Mouse (Mus musculus): Measurements from ENCODE around the gene Sncg. TPM values are rescaled to one million over a fixed set of nuclear protein-coding genes. Genes with fewer than 3 reads are reported as not detected.
"Not testable (repeated sequence)": the region's sequence is repeated elsewhere in the genome, so short reads cannot be mapped to it uniquely, and the experiment has no call there.

Sncg gene
- polyA plus RNA-seq (2015; fragmentation: Nextera tagmentation; extraction: Ambion mirVana): 36.7 and 45.2 TPM in 2 replicates

- Histone ChIP-seq H3K27ac (no peak within 1 kb of the TSS), H3K27me3 (replicated peaks) (no peaks in the 10 kb centered on the region), H3K9me3 (no peaks in the 10 kb centered on the region), H3K36me3 (replicated peaks) (no peaks in the 10 kb centered on the region), H3K4me2 (no peak within 1 kb of the TSS), H3K4me1 (peaks cover 9% of the 10 kb centered on the region; the same call in 1 of the 2 replicates), H3K9ac (no peak within 1 kb of the TSS), H3K4me3 (no peak within 1 kb of the TSS)
- 52% methylated on average over 10 of the region's 10 CpGs for WGBS
- no peak for ATAC-seq (replicated peaks)
Observed at GRCm38 (mm10) chr14:34374577-34374976, at the start of gene Sncg. Gene Sncg (minus strand): TSS chr14:34374789.

- Histone ChIP-seq H3K27ac (no peak overlapping the region), H3K4me3 (no peak overlapping the region), H3K9ac (no peak overlapping the region), H3K36me3 (replicated peaks) (peaks cover 25% of the 10 kb centered on the region), H3K9me3 (no peaks in the 10 kb centered on the region), H3K27me3 (replicated peaks) (no peaks in the 10 kb centered on the region), H3K4me2 (no peak overlapping the region), H3K4me1 (no peaks in the 10 kb centered on the region)
- WGBS: 91% methylated on average over 1 of the region's 1 CpGs
- ATAC-seq (replicated peaks): no peak
Observed at GRCm38 (mm10) chr14:34421078-34421477, 46.5 kb upstream of the Sncg start.

GRCm38 (mm10) chr14:34417501-34417900 lies 42.9 kb upstream of the Sncg start:
- Histone ChIP-seq H3K27ac (no peak overlapping the region), H3K4me1 (no peaks in the 10 kb centered on the region), H3K36me3 (replicated peaks) (peaks cover 26% of the 10 kb centered on the region), H3K27me3 (replicated peaks) (no peaks in the 10 kb centered on the region), H3K4me2 (no peak overlapping the region), H3K9ac (no peak overlapping the region), H3K4me3 (no peak overlapping the region), H3K9me3 (no peaks in the 10 kb centered on the region)
- no peak for ATAC-seq (replicated peaks)
- WGBS: 65% methylated on average over 5 of the region's 5 CpGs

- not testable (repeated sequence) for H3K9ac ChIP-seq; H3K9me3 ChIP-seq; H3K27ac ChIP-seq; H3K4me1 ChIP-seq; H3K4me2 ChIP-seq; H3K4me3 ChIP-seq; H3K27me3 ChIP-seq (replicated peaks); ATAC-seq (replicated peaks)
- H3K36me3 ChIP-seq (replicated peaks): peaks cover 24% of the 10 kb centered on the region; the same call in 1 of the 2 replicates
- 94% methylated on average over 4 of the region's 4 CpGs for WGBS
Observed at GRCm38 (mm10) chr14:34416946-34417345, 42.4 kb upstream of the Sncg start.

GRCm38 (mm10) chr14:34412164-34412896 lies 37.7 kb upstream of the Sncg start:
- 91% methylated on average over 7 of the region's 7 CpGs for WGBS
- Histone ChIP-seq H3K9me3 (no peaks in the 10 kb centered on the region), H3K36me3 (replicated peaks) (peaks cover 22% of the 10 kb centered on the region; the same call in 1 of the 2 replicates), H3K4me2 (no peak overlapping the region), H3K27me3 (replicated peaks) (no peaks in the 10 kb centered on the region), H3K4me3 (no peak overlapping the region), H3K27ac (no peak overlapping the region), H3K4me1 (no peaks in the 10 kb centered on the region), H3K9ac (no peak overlapping the region)
- no peak for ATAC-seq (replicated peaks)

- H3K27me3 ChIP-seq (replicated peaks): no peaks in the 10 kb centered on the region
- H3K4me3 ChIP-seq: no peak overlapping the region
- no peak overlapping the region for H3K27ac ChIP-seq
- no peak for ATAC-seq (replicated peaks)
- no peak overlapping the region for H3K4me2 ChIP-seq
- H3K4me1 ChIP-seq: no peaks in the 10 kb centered on the region
- H3K36me3 ChIP-seq (replicated peaks): peaks cover 22% of the 10 kb centered on the region; the same call in 1 of the 2 replicates
- WGBS: 97% methylated on average over 6 of the region's 6 CpGs
- no peak overlapping the region for H3K9ac ChIP-seq
- no peaks in the 10 kb centered on the region for H3K9me3 ChIP-seq
Observed at GRCm38 (mm10) chr14:34410716-34411115, 36.1 kb upstream of the Sncg start.

- no peak overlapping the region for H3K4me3 ChIP-seq
- peaks cover 3% of the 10 kb centered on the region; the same call in 1 of the 2 replicates for H3K36me3 ChIP-seq (replicated peaks)
- H3K4me2 ChIP-seq: no peak overlapping the region
- H3K9me3 ChIP-seq: no peaks in the 10 kb centered on the region
- no peak for ATAC-seq (replicated peaks)
- no peaks in the 10 kb centered on the region for H3K4me1 ChIP-seq
- no peaks in the 10 kb centered on the region for H3K27me3 ChIP-seq (replicated peaks)
- H3K9ac ChIP-seq: no peak overlapping the region
- no peak overlapping the region for H3K27ac ChIP-seq
- WGBS: 98% methylated on average over 7 of the region's 7 CpGs
Observed at GRCm38 (mm10) chr14:34403424-34403823, 28.8 kb upstream of the Sncg start.

- no peak overlapping the region for H3K4me2 ChIP-seq
- WGBS: 86% methylated on average over 8 of the region's 8 CpGs
Observed at GRCm38 (mm10) chr14:34402871-34403270, 28.3 kb upstream of the Sncg start.

GRCm38 (mm10) chr14:34401135-34401534 lies 26.5 kb upstream of the Sncg start:
- Histone ChIP-seq H3K4me2 (no peak overlapping the region), H3K36me3 (replicated peaks) (peaks cover 3% of the 10 kb centered on the region; the same call in 1 of the 2 replicates), H3K27ac (no peak overlapping the region), H3K9me3 (no peaks in the 10 kb centered on the region), H3K4me1 (no peaks in the 10 kb centered on the region), H3K4me3 (no peak overlapping the region), H3K27me3 (replicated peaks) (no peaks in the 10 kb centered on the region), H3K9ac (no peak overlapping the region)
- ATAC-seq (replicated peaks): no peak
- WGBS: 58% methylated on average over 6 of the region's 6 CpGs

More at GRCm38 (mm10) chr14:34402871-34403270, 28.3 kb upstream of the Sncg start:
- Histone ChIP-seq H3K4me3 (no peak overlapping the region), H3K9me3 (no peaks in the 10 kb centered on the region), H3K9ac (no peak overlapping the region), H3K27ac (no peak overlapping the region), H3K36me3 (replicated peaks) (peaks cover 3% of the 10 kb centered on the region; the same call in 1 of the 2 replicates), H3K4me1 (no peaks in the 10 kb centered on the region), H3K27me3 (replicated peaks) (no peaks in the 10 kb centered on the region)
- no peak for ATAC-seq (replicated peaks)

GRCm38 (mm10) chr14:34400021-34400420 lies 25.4 kb upstream of the Sncg start:
- Histone ChIP-seq H3K9ac (no peak overlapping the region), H3K4me3 (no peak overlapping the region), H3K27ac (no peak overlapping the region), H3K4me1 (no peaks in the 10 kb centered on the region), H3K9me3 (no peaks in the 10 kb centered on the region), H3K27me3 (replicated peaks) (no peaks in the 10 kb centered on the region), H3K36me3 (replicated peaks) (peaks cover 3% of the 10 kb centered on the region; the same call in 1 of the 2 replicates), H3K4me2 (no peak overlapping the region)
- no peak for ATAC-seq (replicated peaks)
- 96% methylated on average over 3 of the region's 3 CpGs for WGBS

- H3K4me3 ChIP-seq: no peak overlapping the region
- H3K4me1 ChIP-seq: no peaks in the 10 kb centered on the region
- H3K9ac ChIP-seq: no peak overlapping the region
- H3K27me3 ChIP-seq (replicated peaks): no peaks in the 10 kb centered on the region
- H3K4me2 ChIP-seq: no peak overlapping the region
- H3K27ac ChIP-seq: no peak overlapping the region
- ATAC-seq (replicated peaks): no peak
- no peaks in the 10 kb centered on the region for H3K9me3 ChIP-seq
- WGBS: 95% methylated on average over 6 of the region's 6 CpGs
- H3K36me3 ChIP-seq (replicated peaks): peaks cover 3% of the 10 kb centered on the region; the same call in 1 of the 2 replicates
Observed at GRCm38 (mm10) chr14:34399301-34399700, 24.7 kb upstream of the Sncg start.

GRCm38 (mm10) chr14:34398901-34399300 lies 24.3 kb upstream of the Sncg start:
- WGBS: 91% methylated on average over 21 of the region's 21 CpGs
- Histone ChIP-seq H3K4me3 (no peak overlapping the region), H3K9ac (no peak overlapping the region), H3K27ac (no peak overlapping the region), H3K9me3 (no peaks in the 10 kb centered on the region), H3K4me1 (no peaks in the 10 kb centered on the region), H3K27me3 (replicated peaks) (no peaks in the 10 kb centered on the region), H3K36me3 (replicated peaks) (no peaks in the 10 kb centered on the region; the same call in 1 of the 2 replicates), H3K4me2 (no peak overlapping the region)
- no peak for ATAC-seq (replicated peaks)

- Histone ChIP-seq H3K36me3 (replicated peaks) (no peaks in the 10 kb centered on the region; the same call in 1 of the 2 replicates), H3K9me3 (no peaks in the 10 kb centered on the region), H3K4me1 (no peaks in the 10 kb centered on the region), H3K27ac (no peak overlapping the region), H3K4me3 (no peak overlapping the region), H3K27me3 (replicated peaks) (no peaks in the 10 kb centered on the region), H3K4me2 (no peak overlapping the region), H3K9ac (no peak overlapping the region)
- ATAC-seq (replicated peaks): no peak
- WGBS: 95% methylated on average over 5 of the region's 5 CpGs
Observed at GRCm38 (mm10) chr14:34397871-34398270, 23.3 kb upstream of the Sncg start.
